Mouse (Mus musculus): ENCODE data around the gene Atpif1.
"Not testable (repeated sequence)": the region's sequence is repeated elsewhere in the genome, so short reads cannot be mapped to it uniquely, and the experiment has no call there.

Atpif1 gene

GRCm38 (mm10) chr4:132532981-132533916, at the start of gene Atpif1:
Gene Atpif1 (minus strand): TSS chr4:132533659.
- peak; percentile 91 for DNase-seq

GRCm38 (mm10) chr4:132574809-132575347, 41.4 kb upstream of the Atpif1 start:
- DNase-seq: no peak

- no peak for DNase-seq
These were observed 39.9 kb upstream of the Atpif1 start for GRCm38 (mm10) chr4:132573327-132573726.

GRCm38 (mm10) chr4:132571190-132571589, 37.7 kb upstream of the Atpif1 start:
- no peak for DNase-seq

- no peak for DNase-seq
These were observed 35.7 kb upstream of the Atpif1 start for GRCm38 (mm10) chr4:132569115-132569514.

GRCm38 (mm10) chr4:132567361-132567779, 33.9 kb upstream of the Atpif1 start:
- no peak for DNase-seq

- DNase-seq: peak; percentile 16
These were observed 31.8 kb upstream of the Atpif1 start for GRCm38 (mm10) chr4:132565089-132565747.

- DNase-seq: no peak
These were observed 30.5 kb upstream of the Atpif1 start, which contains the start of gene Ptafr for GRCm38 (mm10) chr4:132563965-132564364. Gene Ptafr (plus strand): TSS chr4:132564067.

GRCm38 (mm10) chr4:132563261-132563660, 29.8 kb upstream of the Atpif1 start:
- no peak for DNase-seq

- DNase-seq: not testable (repeated sequence)
These were observed 22.1 kb upstream of the Atpif1 start for GRCm38 (mm10) chr4:132555550-132555949.

GRCm38 (mm10) chr4:132554653-132555052, 21.2 kb upstream of the Atpif1 start:
- DNase-seq: no peak

GRCm38 (mm10) chr4:132554221-132554620, 20.8 kb upstream of the Atpif1 start:
- DNase-seq: no peak

GRCm38 (mm10) chr4:132545851-132546250, 12.4 kb upstream of the Atpif1 start:
- DNase-seq: peak; percentile 48

- DNase-seq: no peak
These were observed 9.3 kb upstream of the Atpif1 start for GRCm38 (mm10) chr4:132542724-132543123.

GRCm38 (mm10) chr4:132541413-132541812, 8.0 kb upstream of the Atpif1 start:
- DNase-seq: no peak

GRCm38 (mm10) chr4:132539481-132539880, 6.0 kb upstream of the Atpif1 start:
- DNase-seq: no peak

- peak; percentile 97 for DNase-seq
These were observed 2.1 kb upstream of the Atpif1 start, which contains the start of gene Dnajc8 for GRCm38 (mm10) chr4:132535406-132536121. Gene Dnajc8 (plus strand): TSS chr4:132535550.

GRCm38 (mm10) chr4:132532496-132532895, 963 bp downstream of the Atpif1 start:
- DNase-seq: no peak

GRCm38 (mm10) chr4:132530033-132530804, 3.2 kb downstream of the Atpif1 start:
- no peak for DNase-seq

GRCm38 (mm10) chr4:132529344-132529743, 4.1 kb downstream of the Atpif1 start:
- no peak for DNase-seq

GRCm38 (mm10) chr4:132527917-132528522, 5.4 kb downstream of the Atpif1 start:
- DNase-seq: no peak

Data from right cerebral cortex, postnatal 4 days (tissue).